Mouse (Mus musculus) monocyte, adult 5-6 weeks (primary cell): ENCODE measurements at regions not wholly inside any gene's neighbourhood (a gene's known extent, or its start where the extent isn't known, plus 50 kb on each side); places are given as distances from the start of the nearest gene placed in this dataset.

Experiments used
- ATAC-seq: fragments of 153-309, 156-312 bp; replicated peaks from 2 replicates; pipeline ENCODE4 v1.8.0; 2017; ENCODE audit warnings: mild to moderate bottlenecking; ENCODE audit not compliant: low TSS enrichment, insufficient number of reproducible peaks, severe bottlenecking, poor library complexity, low FRiP score

- no peak for ATAC-seq
Measured at GRCm38 (mm10) chr5:51811728-51812127, 244.2 kb upstream of the Ppargc1a start.

- no peak for ATAC-seq
Measured at GRCm38 (mm10) chr5:51801486-51801885, 234.0 kb upstream of the Ppargc1a start.

- no peak for ATAC-seq
Measured at GRCm38 (mm10) chr5:51799371-51800035, 232.0 kb upstream of the Ppargc1a start.

GRCm38 (mm10) chr5:51794097-51794496, 226.6 kb upstream of the Ppargc1a start:
- no peak for ATAC-seq

- ATAC-seq = no peak
Measured at GRCm38 (mm10) chr5:51792950-51793349, 225.4 kb upstream of the Ppargc1a start.

GRCm38 (mm10) chr5:51788768-51789167, 221.2 kb upstream of the Ppargc1a start:
- no peak for ATAC-seq

GRCm38 (mm10) chr5:51783523-51783922, 216.0 kb upstream of the Ppargc1a start:
- ATAC-seq = no peak

- ATAC-seq = no peak
Measured at GRCm38 (mm10) chr5:51783099-51783498, 215.6 kb upstream of the Ppargc1a start.

- ATAC-seq = no peak
Measured at GRCm38 (mm10) chr5:51775502-51776145, 208.1 kb upstream of the Ppargc1a start.

- no peak for ATAC-seq
Measured at GRCm38 (mm10) chr5:51771655-51772054, 204.1 kb upstream of the Ppargc1a start.

GRCm38 (mm10) chr5:51766111-51766510, 198.6 kb upstream of the Ppargc1a start:
- no peak for ATAC-seq

GRCm38 (mm10) chr5:51764416-51764815, 196.9 kb upstream of the Ppargc1a start:
- ATAC-seq = no peak

GRCm38 (mm10) chr5:51763599-51763998, 196.1 kb upstream of the Ppargc1a start:
- ATAC-seq = no peak

- no peak for ATAC-seq
Measured at GRCm38 (mm10) chr5:51762352-51762751, 194.8 kb upstream of the Ppargc1a start.

GRCm38 (mm10) chr5:51758289-51758688, 190.8 kb upstream of the Ppargc1a start:
- ATAC-seq = no peak

- no peak for ATAC-seq
Measured at GRCm38 (mm10) chr5:51757864-51758263, 190.3 kb upstream of the Ppargc1a start.

- ATAC-seq = no peak
Measured at GRCm38 (mm10) chr5:51752024-51752423, 184.5 kb upstream of the Ppargc1a start.

GRCm38 (mm10) chr5:51750456-51750855, 182.9 kb upstream of the Ppargc1a start:
- no peak for ATAC-seq

GRCm38 (mm10) chr5:51740893-51741292, 173.4 kb upstream of the Ppargc1a start:
- no peak for ATAC-seq

GRCm38 (mm10) chr5:51730241-51730640, 162.7 kb upstream of the Ppargc1a start:
- ATAC-seq = no peak
